Mouse (Mus musculus): ENCODE results near the gene Gas2l1.

DNA sequence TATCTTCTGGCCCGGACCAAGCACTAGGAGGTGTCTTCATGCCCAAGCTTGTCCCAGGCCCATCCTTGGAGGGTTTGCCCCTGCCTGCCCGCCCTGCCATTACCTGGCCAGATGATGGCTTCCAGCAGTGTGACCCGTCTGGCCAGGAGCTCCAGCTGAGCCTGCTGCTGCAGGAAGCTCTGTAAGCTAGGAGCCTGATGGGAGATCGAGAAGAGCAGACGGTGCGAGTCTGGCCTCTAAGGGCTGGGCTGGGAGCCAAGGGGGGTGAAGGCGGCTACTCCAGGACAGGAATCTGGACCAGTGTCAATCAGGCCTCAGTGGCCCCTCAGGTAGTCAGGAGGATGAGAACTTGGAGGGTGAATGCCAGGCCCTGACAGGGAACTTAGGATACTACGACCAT, 44.3 kb upstream of the Gas2l1 start:
- no peak for TF ChIP-seq CTCF (conservative IDR thresholded peaks at IDR 0.05; ENCODE audit: low read length)
- no peak for TF ChIP-seq POU5F1 (IDR thresholded peaks at IDR 0.05; ENCODE audit: borderline replicate concordance, low read length)
- no peak for TF ChIP-seq NANOG (IDR thresholded peaks at IDR 0.05; ENCODE audit: borderline replicate concordance, low read length)
